Mouse (Mus musculus): ENCODE measurements at regions not wholly inside any gene's neighbourhood (a gene's known extent, or its start where the extent isn't known, plus 50 kb on each side); places are given as distances from the start of the nearest gene placed in this dataset.

- no peak for DNase-seq
Measured at GRCm38 (mm10) chr1:189990046-189990622, 68.0 kb upstream of the Smyd2 start.

GRCm38 (mm10) chr1:189989376-189989775 lies 67.2 kb upstream of the Smyd2 start:
- no peak for DNase-seq

DNA sequence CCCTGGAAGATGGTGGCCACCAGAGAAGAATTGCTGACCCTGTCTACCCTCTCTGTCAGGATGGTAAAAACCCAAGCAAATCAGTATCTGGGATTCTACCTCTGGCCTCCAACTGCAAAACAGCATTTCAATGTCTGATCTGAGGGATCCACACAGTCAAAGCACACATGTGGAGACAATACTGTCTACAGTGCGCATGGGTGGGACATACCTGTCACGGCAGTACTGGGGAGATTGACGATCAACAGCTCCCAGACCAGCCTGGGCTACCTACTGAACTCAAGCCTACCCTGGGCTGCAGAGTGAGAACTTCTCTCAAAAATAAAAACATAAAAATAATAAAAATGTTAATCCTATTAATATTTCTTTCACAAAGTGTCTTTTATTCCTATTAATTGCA lies 66.7 kb upstream of the Smyd2 start:
- no peak for DNase-seq

DNA sequence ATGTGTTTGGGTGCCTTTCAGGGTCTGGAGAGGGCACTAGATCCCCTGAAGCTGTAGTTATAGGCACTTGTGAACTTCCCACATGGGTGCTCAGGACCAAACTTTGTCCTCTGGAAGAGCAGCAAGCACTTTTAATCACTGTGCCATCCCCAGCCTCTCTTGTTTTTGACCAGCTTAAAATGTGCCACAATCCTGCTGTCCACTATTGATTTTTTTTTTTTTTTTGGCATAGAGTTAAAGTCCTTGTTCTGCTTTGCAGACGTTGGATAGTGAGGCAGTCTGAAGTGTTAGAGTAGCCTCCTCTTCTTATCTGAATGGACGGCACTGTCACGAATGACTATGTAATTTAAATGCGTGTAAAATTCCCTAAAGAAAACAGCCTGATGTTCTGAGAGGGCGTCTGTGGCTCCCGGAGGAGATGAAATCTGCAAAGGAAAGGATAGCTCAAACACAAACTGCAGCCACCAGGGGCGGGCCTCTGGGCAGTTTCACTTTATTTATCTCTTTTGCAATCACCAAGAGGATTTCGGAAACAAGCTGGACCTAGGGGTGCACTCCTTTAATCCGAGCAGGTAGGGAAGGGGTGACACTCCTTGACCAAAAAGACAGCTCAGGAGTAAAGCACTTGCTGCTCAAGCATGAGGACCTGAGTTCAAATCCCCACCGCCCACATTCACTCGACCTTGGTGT lies 63.5 kb upstream of the Smyd2 start:
- no peak for DNase-seq

GRCm38 (mm10) chr1:189978244-189978643 lies 56.1 kb upstream of the Smyd2 start:
- no peak for DNase-seq

GRCm38 (mm10) chr1:189975660-189976059 lies 53.5 kb upstream of the Smyd2 start:
- DNase-seq: no peak

GRCm38 (mm10) chr1:189972790-189973406 lies 50.7 kb upstream of the Smyd2 start:
- DNase-seq: peak; percentile 87
